Mouse (Mus musculus): ENCODE measurements around the gene Tas2r126. TPM values are rescaled to one million over a fixed set of nuclear protein-coding genes. Genes with fewer than 3 reads are reported as not detected.

The Tas2r126 gene
- not detected for polyA plus RNA-seq (2014; fragmentation: Illumina TruSeq; extraction: RNeasy Lipid Tissue Mini Kit (QIAGEN cat#74804); ENCODE audit: low read depth, low replicate concordance)

DNA sequence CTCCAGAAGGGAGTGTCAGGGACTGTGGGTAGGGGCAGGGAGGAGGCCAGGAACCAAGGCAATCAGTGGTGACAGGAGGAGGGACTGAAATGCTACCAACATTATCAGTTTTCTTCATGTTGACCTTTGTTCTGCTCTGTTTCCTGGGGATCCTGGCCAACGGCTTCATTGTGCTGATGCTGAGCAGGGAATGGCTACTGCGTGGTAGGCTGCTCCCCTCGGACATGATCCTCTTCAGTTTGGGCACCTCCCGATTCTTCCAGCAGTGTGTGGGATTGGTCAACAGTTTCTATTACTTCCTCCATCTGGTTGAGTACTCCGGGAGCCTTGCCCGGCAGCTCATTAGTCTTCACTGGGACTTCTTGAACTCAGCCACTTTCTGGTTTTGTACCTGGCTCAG is at the start of gene Tas2r126:
Tas2r126 (plus strand) TSS at position 90 of the 400 bp plus-strand sequence.

DNA sequence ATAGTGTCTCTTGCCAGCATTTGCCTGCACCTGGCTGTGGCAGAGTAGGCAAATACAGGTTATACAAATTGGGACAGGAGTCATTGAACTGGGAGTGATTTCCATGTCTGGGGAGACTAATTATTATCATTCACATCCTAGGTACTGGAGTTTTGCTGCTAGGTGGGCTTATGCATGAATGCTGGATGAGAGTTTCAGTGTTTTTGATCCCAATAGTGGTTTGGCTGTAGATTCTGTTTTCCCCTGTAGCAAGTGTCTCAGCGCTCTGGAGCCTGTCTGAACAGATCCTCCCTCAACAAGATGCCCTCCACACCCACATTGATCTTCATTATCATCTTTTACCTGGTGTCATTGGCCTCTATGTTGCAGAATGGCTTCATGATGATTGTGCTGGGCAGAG is 34.4 kb upstream of the Tas2r126 start, which contains the start of gene Tas2r143:
Tas2r143 (plus strand) TSS at position 301 of the 400 bp plus-strand sequence.

DNA sequence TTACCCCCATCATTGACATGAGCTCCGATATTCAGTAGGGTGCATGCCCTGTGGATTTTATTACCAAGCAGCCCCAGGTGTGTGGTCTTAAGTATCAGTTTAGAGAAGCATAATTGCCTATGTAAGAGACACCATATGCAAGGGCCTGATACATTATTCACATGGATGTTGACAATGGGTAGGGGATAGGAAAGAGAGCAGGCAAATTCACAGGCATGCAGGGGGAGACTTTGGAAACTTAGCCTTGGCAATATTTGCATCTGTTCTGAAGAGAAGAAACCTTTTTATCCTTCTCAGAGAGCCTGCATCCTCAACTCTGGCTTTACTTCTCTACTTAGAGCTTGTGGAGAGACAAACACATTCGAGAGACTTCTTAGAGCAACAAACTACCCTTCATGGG is 29.2 kb upstream of the Tas2r126 start, which contains the start of gene Tas2r135:
Tas2r135 (plus strand) TSS at position 301 of the 400 bp plus-strand sequence.

DNA sequence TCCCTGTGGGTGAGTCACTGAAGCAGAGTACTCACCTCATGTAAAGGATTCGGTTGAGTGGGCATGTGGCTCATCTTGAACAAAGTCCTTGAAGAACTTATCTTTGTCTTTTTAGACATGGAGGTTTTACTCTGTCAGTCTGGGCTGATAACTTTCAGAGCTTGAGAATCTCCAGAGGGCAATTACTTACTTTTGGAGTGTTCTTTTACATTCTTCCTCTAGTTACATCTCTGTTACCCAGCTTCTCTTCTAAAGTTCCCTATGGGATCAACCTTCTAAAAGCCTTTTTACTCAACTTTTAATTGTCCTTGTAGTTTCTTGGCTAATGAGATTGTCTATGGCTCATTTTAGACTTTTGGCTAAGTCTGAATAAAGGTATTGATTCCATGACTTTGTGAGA is 30.8 kb downstream of the Tas2r126 start, which contains the start of gene Olfr458:
Olfr458 (minus strand) TSS at position 101 of the 400 bp plus-strand sequence.

DNA sequence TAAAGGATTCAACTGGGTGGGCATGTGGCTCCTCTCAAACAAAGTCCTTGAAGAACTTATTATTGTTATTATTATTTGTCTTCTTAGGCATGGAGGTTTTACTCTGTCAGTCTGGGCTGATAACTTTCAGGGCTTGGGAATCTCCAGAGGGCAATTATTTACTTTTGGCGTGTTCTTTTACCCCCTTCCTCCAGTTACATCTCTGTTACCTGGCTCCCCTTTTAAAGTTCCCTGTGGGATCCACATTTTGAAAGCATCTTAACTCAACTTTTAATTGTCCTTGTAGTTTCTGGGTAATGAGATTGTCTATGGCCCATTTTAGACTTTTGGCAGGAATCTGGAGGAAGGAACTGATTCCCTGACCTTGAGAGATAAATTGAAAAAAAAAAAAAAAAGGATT is 41.9 kb downstream of the Tas2r126 start, which contains the start of gene Olfr457:
Olfr457 (minus strand) TSS at position 101 of the 400 bp plus-strand sequence.

Other genes starting within 250 kb of the Tas2r126 start
- not detected for gene Tas2r144, start 219.2 kb upstream of the Tas2r126 start, polyA plus RNA-seq (2014; fragmentation: Illumina TruSeq; extraction: RNeasy Lipid Tissue Mini Kit (QIAGEN cat#74804); ENCODE audit: low read depth, low replicate concordance)
- gene Gstk1, start 188.6 kb upstream of the Tas2r126 start, polyA plus RNA-seq (2014; fragmentation: Illumina TruSeq; extraction: RNeasy Lipid Tissue Mini Kit (QIAGEN cat#74804); ENCODE audit: low read depth, low replicate concordance) = 173 TPM
- gene Tmem139, start 172.6 kb upstream of the Tas2r126 start, polyA plus RNA-seq (2014; fragmentation: Illumina TruSeq; extraction: RNeasy Lipid Tissue Mini Kit (QIAGEN cat#74804); ENCODE audit: low read depth, low replicate concordance) = not detected
- 23.4 TPM for gene Casp2, start 169.6 kb upstream of the Tas2r126 start, polyA plus RNA-seq (2014; fragmentation: Illumina TruSeq; extraction: RNeasy Lipid Tissue Mini Kit (QIAGEN cat#74804); ENCODE audit: low read depth, low replicate concordance)
- gene Clcn1, start 147.8 kb upstream of the Tas2r126 start, polyA plus RNA-seq (2014; fragmentation: Illumina TruSeq; extraction: RNeasy Lipid Tissue Mini Kit (QIAGEN cat#74804); ENCODE audit: low read depth, low replicate concordance) = 0.23 TPM
- gene Fam131b, start 109.9 kb upstream of the Tas2r126 start, polyA plus RNA-seq (2014; fragmentation: Illumina TruSeq; extraction: RNeasy Lipid Tissue Mini Kit (QIAGEN cat#74804); ENCODE audit: low read depth, low replicate concordance) = not detected
- gene Zyx, start 84.9 kb upstream of the Tas2r126 start, polyA plus RNA-seq (2014; fragmentation: Illumina TruSeq; extraction: RNeasy Lipid Tissue Mini Kit (QIAGEN cat#74804); ENCODE audit: low read depth, low replicate concordance) = 2.6 TPM
- 0.17 TPM for gene Epha1, start 61.3 kb upstream of the Tas2r126 start, polyA plus RNA-seq (2014; fragmentation: Illumina TruSeq; extraction: RNeasy Lipid Tissue Mini Kit (QIAGEN cat#74804); ENCODE audit: low read depth, low replicate concordance)
- gene Tas2r143, start 34.3 kb upstream of the Tas2r126 start, polyA plus RNA-seq (2014; fragmentation: Illumina TruSeq; extraction: RNeasy Lipid Tissue Mini Kit (QIAGEN cat#74804); ENCODE audit: low read depth, low replicate concordance) = not detected
- not detected for gene Tas2r135, start 29.1 kb upstream of the Tas2r126 start, polyA plus RNA-seq (2014; fragmentation: Illumina TruSeq; extraction: RNeasy Lipid Tissue Mini Kit (QIAGEN cat#74804); ENCODE audit: low read depth, low replicate concordance)
- gene Olfr458, start 30.7 kb downstream of the Tas2r126 start, polyA plus RNA-seq (2014; fragmentation: Illumina TruSeq; extraction: RNeasy Lipid Tissue Mini Kit (QIAGEN cat#74804); ENCODE audit: low read depth, low replicate concordance) = not detected
- gene Olfr457, start 41.8 kb downstream of the Tas2r126 start, polyA plus RNA-seq (2014; fragmentation: Illumina TruSeq; extraction: RNeasy Lipid Tissue Mini Kit (QIAGEN cat#74804); ENCODE audit: low read depth, low replicate concordance) = not detected
- gene Olfr456, start 52.7 kb downstream of the Tas2r126 start, polyA plus RNA-seq (2014; fragmentation: Illumina TruSeq; extraction: RNeasy Lipid Tissue Mini Kit (QIAGEN cat#74804); ENCODE audit: low read depth, low replicate concordance) = not detected
- gene Olfr455, start 113.1 kb downstream of the Tas2r126 start, polyA plus RNA-seq (2014; fragmentation: Illumina TruSeq; extraction: RNeasy Lipid Tissue Mini Kit (QIAGEN cat#74804); ENCODE audit: low read depth, low replicate concordance) = not detected
- gene Tcaf3, start 163.2 kb downstream of the Tas2r126 start, polyA plus RNA-seq (2014; fragmentation: Illumina TruSeq; extraction: RNeasy Lipid Tissue Mini Kit (QIAGEN cat#74804); ENCODE audit: low read depth, low replicate concordance) = not detected
- gene Tcaf2, start 210.7 kb downstream of the Tas2r126 start, polyA plus RNA-seq (2014; fragmentation: Illumina TruSeq; extraction: RNeasy Lipid Tissue Mini Kit (QIAGEN cat#74804); ENCODE audit: low read depth, low replicate concordance) = 11.6 TPM

Data from adrenal gland, adult 10 weeks (tissue).